8 mouse cellular contexts compared by ENCODE assay signal in genomic region chr8:3630647-3631477, GRCm38 (mm10). TPM values are rescaled to one million over a fixed set of nuclear protein-coding genes. Genes with fewer than 3 reads are reported as not detected.
DNase-seq lines count a peak whose midpoint lies in the region; ATAC-seq and TF ChIP-seq lines count a peak whose summit lies in the region.

Gene Stxbp2, plus strand, starts transcription at chr8:3630955.

- TF ChIP-seq POLR2A in limb, embryonic 14.5 days (IDR thresholded peaks at IDR 0.05; ENCODE audit: borderline replicate concordance, extremely low read depth, insufficient read depth, insufficient read length): no peak

- WGBS in limb, embryonic 14.5 days: 8% methylated on average over 47 of the region's 47 CpGs
- WGBS in midbrain, embryonic 15.5 days: 5% methylated on average over 47 of the region's 47 CpGs

- peak; percentile 67 for ATAC-seq in limb, embryonic 14.5 days (ENCODE audit: low FRiP score, low read depth)
- peak; percentile 86 for ATAC-seq in midbrain, embryonic 15.5 days (replicated peaks)

- H3K4me1 ChIP-seq in limb, embryonic 14.5 days (ENCODE audit: control insufficient read depth, insufficient read depth, low read length): no peaks in the 10 kb centered on the region
- peaks cover 8% of the 10 kb centered on the region for H3K4me1 ChIP-seq in midbrain, embryonic 15.5 days

- H3K9me3 ChIP-seq in limb, embryonic 14.5 days (ENCODE audit: control insufficient read depth, low read length): no peaks in the 10 kb centered on the region
- no peaks in the 10 kb centered on the region for H3K9me3 ChIP-seq in midbrain, embryonic 15.5 days

- DNase-seq in gastrocnemius, postnatal 25 days: peak; percentile 31
- DNase-seq in gastrocnemius, postnatal 10 days: no peak
- DNase-seq in cerebellum, postnatal 10 days: peak; percentile 77 to 79
- no peak for DNase-seq in gonadal fat pad, adult 2 months (ENCODE audit: low read depth)
- DNase-seq in kidney, adult 8-10 months: peak; percentile 86 to 89
- DNase-seq in limb, embryonic 14.5 days (ENCODE audit: low spot score): peak; percentile 44
- DNase-seq in spleen, postnatal 10 days (ENCODE audit: low spot score in 2 of 2): peak; percentile 68 to 89

- H3K4me3 ChIP-seq in limb, embryonic 14.5 days (replicated peaks; ENCODE audit: low read length): peak within 1 kb of the TSS; percentile 46
- H3K4me3 ChIP-seq in midbrain, embryonic 15.5 days: peak within 1 kb of the TSS; percentile 47

- H3K9ac ChIP-seq in limb, embryonic 14.5 days (ENCODE audit: low read depth, low read length, severe bottlenecking): peak within 1 kb of the TSS; percentile 58
- H3K9ac ChIP-seq in midbrain, embryonic 15.5 days: peak within 1 kb of the TSS; percentile 21; the same call in 1 of the 2 replicates

- H3K27ac ChIP-seq in limb, embryonic 14.5 days (replicated peaks; ENCODE audit: low read depth, low read length): no peak within 1 kb of the TSS
- H3K27ac ChIP-seq in midbrain, embryonic 15.5 days: no peak within 1 kb of the TSS

- 0 out of 2 replicates have a peak, but pooled peaks cover 6% of the 10 kb centered on the region for H3K27me3 ChIP-seq in limb, embryonic 14.5 days (ENCODE audit: control insufficient read depth, insufficient read depth, low read length)
- H3K27me3 ChIP-seq in midbrain, embryonic 15.5 days (replicated peaks): no peaks in the 10 kb centered on the region

- no peaks in the 10 kb centered on the region for H3K36me3 ChIP-seq in limb, embryonic 14.5 days (ENCODE audit: control insufficient read depth, insufficient read depth, low read length)
- H3K36me3 ChIP-seq in midbrain, embryonic 15.5 days (replicated peaks): no peaks in the 10 kb centered on the region

- H3K4me2 ChIP-seq in limb, embryonic 14.5 days (replicated peaks; ENCODE audit: low read depth, low read length, severe bottlenecking): peak within 1 kb of the TSS; percentile 72
- H3K4me2 ChIP-seq in midbrain, embryonic 15.5 days: peak within 1 kb of the TSS; percentile 78

RNA-seq across cellular contexts. Expression of gene Stxbp2, which starts in this region (rescaled TPM):
- total RNA-seq in gastrocnemius, postnatal 25 days (2021): 1 to 10 TPM; 1.2 to 1.9 TPM
- 1 to 10 TPM; 4.0 to 6.7 TPM for total RNA-seq in gastrocnemius, postnatal 10 days (2021)
- polyA plus RNA-seq in gonadal fat pad, adult 2 months (2012; rRNA removed): 102 and 109 TPM in 2 replicates
- polyA plus RNA-seq in limb, embryonic 14.5 days (2012; rRNA removed): 61.6 and 88.2 TPM in 2 replicates
- polyA plus RNA-seq in limb, embryonic 14.5 days (2014; fragmentation: Nextera tagmentation; extraction: Ambion mirVana): 29.1 and 31.7 TPM in 2 replicates
- 40.5 and 52.9 TPM in 2 replicates for polyA plus RNA-seq in midbrain, embryonic 15.5 days (2015; fragmentation: Nextera tagmentation; extraction: Ambion mirVana)

Comparison
In these comparisons a context has a peak if more than half of its experiments do, and no peak if none do; other contexts are left out.
1. DNase-seq: peak in gastrocnemius, postnatal 25 days (single experiment), cerebellum, postnatal 10 days (2 of 2), kidney, adult 8-10 months (2 of 2), limb, embryonic 14.5 days (single experiment) and spleen, postnatal 10 days (2 of 2); none in gastrocnemius, postnatal 10 days (single experiment) and gonadal fat pad, adult 2 months (single experiment).